Mouse (Mus musculus) erythroid progenitor cell, adult 5-6 weeks (primary cell): Measurements from ENCODE around the gene Mtcl1. TPM values are rescaled to one million over a fixed set of nuclear protein-coding genes. Genes with fewer than 3 reads are reported as not detected.
"Not testable (repeated sequence)": the region's sequence is repeated elsewhere in the genome, so short reads cannot be mapped to it uniquely, and the experiment has no call there.

ENCODE experiments used
- ATAC-seq: replicated peaks from 2 replicates; pipeline ENCODE4 v1.8.0; 2016; ENCODE audit warnings: moderate number of reproducible peaks, mild to moderate bottlenecking, moderate TSS enrichment, inconsistent platforms; ENCODE audit not compliant: poor library complexity, low FRiP score, severe bottlenecking
- total RNA-seq, 2 experiments: library from RNA; stranded (forward) in 1 of 2; stranded (reverse) in 1 of 2; fragments of 150-400 nt in 1 of 2; fragments of 186-747, 209-891 nt in 1 of 2; gene quantifications; 2 replicates each; pipeline versions ENCODE4 v1.2.3 to v1.2.4; 2015 to 2017; ENCODE audit warnings: low replicate concordance in 2 of 2

Gene Mtcl1
- total RNA-seq, 2 experiments from 2014 or later, result not detected

DNA sequence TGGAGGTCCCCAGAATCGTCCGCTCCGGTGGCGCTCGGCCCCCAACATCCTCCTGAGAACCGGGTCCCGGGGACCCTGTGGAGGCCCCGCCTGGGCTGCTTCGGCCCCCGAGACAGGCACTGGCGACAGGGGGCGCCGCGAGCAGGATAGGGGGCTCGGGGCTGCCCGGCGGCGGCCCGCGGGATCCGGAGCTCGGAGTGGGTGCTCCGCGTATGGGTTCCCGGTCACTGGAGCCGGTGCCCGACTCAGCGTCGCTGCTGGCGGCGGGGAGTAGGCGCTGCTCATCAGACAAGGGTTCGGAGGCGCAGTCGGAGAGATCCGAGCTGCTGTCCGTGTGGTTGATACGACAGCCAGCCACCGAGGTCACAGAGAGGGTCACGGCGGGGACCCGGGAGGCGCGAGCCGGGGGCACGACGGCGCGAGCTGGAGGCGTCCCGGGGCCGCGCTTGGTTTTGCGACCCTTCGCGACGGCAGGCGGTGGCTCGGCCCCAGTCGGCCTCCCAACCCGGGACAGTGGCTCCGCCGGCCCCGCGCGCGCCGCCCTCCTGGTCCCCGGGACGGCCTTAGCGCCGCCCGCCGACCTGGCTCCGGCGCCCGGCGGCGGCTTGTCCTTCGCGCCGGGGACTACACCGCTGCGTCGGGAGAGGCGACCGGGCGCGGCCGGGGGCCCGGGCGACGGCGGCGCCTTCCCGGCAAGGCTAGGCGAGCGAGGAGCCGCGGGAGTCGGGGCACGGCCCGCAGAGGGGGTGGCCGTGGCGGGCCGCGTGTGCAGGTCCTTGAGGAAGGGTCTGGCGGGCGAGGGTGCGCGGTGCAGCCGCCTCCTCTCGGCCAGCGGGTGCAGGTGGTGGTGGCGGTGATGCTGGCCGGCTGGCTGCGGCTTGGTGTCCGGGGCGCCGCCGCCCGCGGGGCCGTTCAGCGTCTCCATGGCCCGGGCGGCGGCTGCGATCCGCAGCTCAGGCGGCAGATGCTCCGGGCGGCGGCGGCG lies 837 bp downstream of the Mtcl1 start:
- ATAC-seq, result no peak

DNA sequence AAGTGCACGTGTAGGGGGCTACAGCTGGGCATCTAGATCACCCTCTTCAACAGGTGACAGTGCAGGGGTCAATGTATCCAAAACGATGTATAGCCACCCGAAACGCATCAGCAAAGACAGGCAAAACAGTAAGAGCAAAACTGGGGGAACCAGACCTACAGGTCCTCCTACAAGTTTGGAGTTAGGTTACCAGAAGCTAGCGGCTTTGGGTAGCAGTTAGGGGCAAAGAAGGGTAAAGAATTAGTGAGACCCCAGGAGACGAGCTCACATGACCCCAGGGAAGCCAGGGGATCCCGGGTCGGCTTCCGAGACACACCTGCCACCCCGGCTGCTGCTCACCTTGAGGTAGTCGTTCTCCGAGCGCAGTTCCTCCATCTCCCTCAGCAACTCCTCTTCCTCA lies 1.6 kb downstream of the Mtcl1 start:
- ATAC-seq, result no peak

- ATAC-seq, result no peak
Observed at GRCm38 (mm10) chr17:66447007-66447312, 2.6 kb downstream of the Mtcl1 start.

GRCm38 (mm10) chr17:66446196-66447006 lies 3.1 kb downstream of the Mtcl1 start:
- no peak for ATAC-seq

GRCm38 (mm10) chr17:66444059-66444700 lies 5.4 kb downstream of the Mtcl1 start:
- no peak for ATAC-seq

DNA sequence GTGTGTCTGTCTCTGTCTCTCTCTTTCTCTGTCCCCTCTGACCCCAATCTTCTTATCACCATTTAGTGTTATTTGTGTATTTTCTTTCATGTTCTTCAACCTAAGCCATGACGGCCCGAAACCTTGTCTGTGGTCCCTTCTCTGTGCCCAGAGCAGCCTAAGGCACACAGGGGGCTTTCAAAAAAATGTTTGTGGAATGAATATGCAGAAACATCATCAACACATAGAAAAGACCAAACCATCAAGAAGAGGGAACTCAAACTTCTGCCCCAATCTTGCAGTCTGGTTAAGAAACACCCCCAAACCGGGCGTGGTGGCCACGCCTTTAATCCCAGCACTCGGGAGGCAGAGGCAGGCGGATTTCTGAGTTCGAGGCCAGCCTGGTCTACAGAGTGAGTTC lies 9.7 kb downstream of the Mtcl1 start:
- no peak for ATAC-seq

DNA sequence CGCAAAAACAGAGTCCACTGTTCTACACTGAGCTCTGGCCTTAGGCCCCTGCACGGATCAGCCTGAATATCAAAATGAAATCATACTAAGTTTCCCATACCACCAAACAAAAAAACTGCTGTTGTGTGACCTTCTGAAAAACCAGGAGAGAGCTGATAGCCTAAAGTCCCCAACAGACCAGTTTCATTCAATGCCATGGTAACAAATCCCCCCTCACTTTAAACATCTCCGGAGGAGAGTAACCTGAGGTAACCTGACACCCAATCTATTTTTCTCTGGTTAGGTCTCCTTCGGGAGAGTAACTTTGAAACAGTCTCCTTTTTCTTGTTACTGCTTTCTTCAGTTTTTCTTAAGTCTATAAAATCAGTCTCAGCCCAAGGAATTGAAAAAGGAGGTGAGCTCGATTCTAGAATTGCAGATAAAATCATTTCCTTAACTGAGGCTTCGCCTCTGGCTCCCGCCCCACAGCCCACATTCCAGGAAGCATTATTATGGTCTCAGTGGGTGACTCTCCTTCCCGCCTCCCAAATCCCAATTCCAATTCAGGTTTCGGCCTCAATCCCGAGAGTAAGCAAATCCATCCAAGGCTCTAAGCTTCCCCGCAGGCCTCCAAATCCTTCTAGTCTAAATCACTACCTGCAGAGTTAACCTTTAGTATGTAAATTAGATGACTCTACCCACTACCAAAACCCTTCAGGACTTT lies 10.3 kb downstream of the Mtcl1 start:
- no peak for ATAC-seq

- ATAC-seq, result no peak
Observed at GRCm38 (mm10) chr17:66438137-66438536, 11.4 kb downstream of the Mtcl1 start.

DNA sequence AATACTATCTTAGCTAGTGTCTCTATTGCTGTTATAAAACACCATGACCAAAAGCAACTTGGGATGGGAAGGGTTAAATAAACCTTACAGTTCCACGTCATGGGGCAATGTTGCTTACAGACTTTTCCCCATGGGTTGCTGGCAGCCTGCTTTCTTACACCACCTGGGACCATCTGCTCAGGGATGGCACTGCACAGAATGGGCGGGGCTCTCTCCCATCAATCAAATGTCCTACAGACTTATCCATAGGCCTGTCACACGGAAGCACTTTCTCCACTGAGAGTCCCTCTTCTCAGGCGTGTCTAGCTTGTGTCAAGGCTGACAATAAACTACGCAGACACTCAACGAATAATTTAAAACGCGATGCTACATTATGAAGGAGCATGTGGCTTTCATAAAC lies 12.7 kb downstream of the Mtcl1 start:
- no peak for ATAC-seq

- ATAC-seq, result no peak
Observed at GRCm38 (mm10) chr17:66435982-66436381, 13.6 kb downstream of the Mtcl1 start.

DNA sequence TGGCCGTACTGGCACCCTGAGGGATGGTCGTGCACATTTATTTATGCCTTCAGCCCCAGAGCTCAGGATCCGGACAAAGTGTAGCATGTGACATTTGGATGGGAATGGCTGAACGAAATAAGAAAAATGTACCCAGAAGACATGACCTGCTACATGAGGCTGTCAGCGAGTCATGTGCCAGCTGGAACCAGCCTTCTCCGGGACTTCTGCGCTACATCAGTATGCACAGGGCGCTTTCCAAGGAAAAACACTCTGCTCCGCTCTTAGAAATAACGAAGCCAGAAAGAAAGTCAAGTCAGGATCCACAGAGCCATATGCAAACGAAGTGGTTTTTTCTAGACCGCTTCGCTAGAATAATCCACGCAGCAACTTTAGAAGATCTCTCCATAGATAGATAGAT lies 14.5 kb downstream of the Mtcl1 start:
- ATAC-seq, result no peak

- ATAC-seq, result no peak
Observed at GRCm38 (mm10) chr17:66434566-66434965, 15.0 kb downstream of the Mtcl1 start.

DNA sequence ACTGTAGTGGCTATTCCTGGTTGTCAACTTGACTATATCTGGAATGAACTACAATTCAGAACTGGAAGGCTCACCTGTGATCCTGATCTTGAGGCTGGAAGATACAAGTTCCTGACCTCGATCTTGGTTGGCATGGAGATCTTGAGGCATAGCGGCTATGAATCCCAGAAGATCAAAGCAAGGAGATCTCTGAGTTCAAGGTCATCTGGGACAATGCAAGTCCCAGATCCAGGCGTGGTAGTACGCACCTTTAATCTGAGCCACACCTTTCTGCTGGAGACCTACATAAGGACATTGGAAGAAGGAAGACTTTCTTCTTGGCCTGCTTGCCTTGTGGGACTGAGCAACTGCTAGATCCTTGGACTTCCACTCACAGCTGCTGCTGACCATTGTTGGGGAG lies 24.9 kb downstream of the Mtcl1 start:
- ATAC-seq, result not testable (repeated sequence)

DNA sequence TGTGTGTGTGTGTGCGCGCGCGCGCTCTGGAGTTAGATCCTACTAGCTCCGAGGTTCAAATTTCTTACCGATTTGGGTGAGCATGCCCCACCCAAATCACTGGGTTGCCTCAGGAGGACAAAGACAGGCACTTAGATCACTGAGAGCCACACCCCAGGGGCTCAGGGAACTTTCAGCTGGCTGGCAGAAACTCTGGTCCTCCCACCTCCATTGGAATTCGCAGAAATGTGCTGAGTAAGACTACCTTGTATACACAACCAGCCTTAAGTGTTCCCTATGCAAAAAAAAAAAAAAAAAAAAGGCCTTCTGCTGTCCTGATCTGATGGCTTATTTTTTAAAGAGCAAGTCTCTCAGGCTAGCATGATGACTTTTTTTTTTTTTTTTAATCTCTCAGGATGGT lies 30.1 kb downstream of the Mtcl1 start:
- no peak for ATAC-seq

- ATAC-seq, result no peak
Observed at GRCm38 (mm10) chr17:66417748-66418147, 31.8 kb downstream of the Mtcl1 start.

GRCm38 (mm10) chr17:66417329-66417728 lies 32.2 kb downstream of the Mtcl1 start:
- no peak for ATAC-seq

DNA sequence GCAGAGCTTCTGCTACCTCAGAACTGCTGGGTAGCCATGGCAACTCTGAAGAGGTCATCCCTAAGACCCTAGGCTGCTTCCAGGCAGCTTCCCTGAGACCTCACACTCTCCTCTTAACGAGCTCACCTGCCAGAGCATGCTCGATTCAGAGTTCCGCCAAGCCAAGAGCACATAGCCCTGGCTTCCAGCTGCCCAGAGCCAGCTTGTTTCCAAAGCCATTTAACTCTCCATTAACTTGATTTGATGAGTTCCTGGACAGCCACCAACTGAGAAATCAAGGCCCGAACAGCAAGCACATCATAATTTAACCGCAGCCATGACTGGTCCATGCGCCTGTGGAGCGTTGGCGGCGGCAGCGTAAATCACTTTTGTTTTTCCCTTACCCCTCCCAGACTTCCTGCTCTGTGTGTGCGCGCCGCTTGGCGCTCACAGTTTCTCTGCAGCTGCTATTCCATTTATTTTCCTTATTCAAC lies 32.7 kb downstream of the Mtcl1 start:
- ATAC-seq, result no peak

GRCm38 (mm10) chr17:66416436-66416835 lies 33.1 kb downstream of the Mtcl1 start:
- ATAC-seq, result no peak

- ATAC-seq, result no peak
Observed at GRCm38 (mm10) chr17:66414331-66414730, 35.2 kb downstream of the Mtcl1 start.
